Mouse (Mus musculus): ENCODE results near the gene Hoxb3. TPM values are rescaled to one million over a fixed set of nuclear protein-coding genes. Genes with fewer than 3 reads are reported as not detected.

Gene Hoxb3
- polyA plus RNA-seq, 1 experiment from 2014 or later = 1.3 TPM

DNA sequence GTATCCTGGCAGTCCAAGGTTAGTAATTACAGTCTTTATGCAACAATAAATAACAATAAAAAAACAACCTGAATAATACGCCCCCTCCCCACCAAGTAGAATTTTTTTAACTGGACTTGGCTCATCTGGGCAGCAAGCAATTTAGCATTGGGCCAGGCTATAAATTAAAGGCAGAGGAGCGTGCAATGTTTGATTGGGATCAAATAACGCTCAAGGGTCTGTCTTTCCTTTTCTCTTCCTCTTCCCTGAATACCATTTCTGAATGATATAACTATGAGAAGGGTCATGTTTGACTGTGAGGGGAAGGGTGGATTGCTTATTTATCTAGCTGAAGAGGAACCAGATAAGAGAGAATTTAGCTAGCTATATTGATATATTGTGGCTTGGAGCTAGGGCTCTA lies 25.9 kb downstream of the Hoxb3 start:
- WGBS = 51% methylated on average over 3 of the region's 3 CpGs
- Histone ChIP-seq H3K27ac (ENCODE audit: low read depth, low read length) (peak overlapping the region; percentile 45; the same call in 1 of the 2 replicates), H3K27me3 (replicated peaks; ENCODE audit: control insufficient read depth, insufficient read depth, low read length) (peaks cover 93% of the 10 kb centered on the region), H3K4me1 (replicated peaks; ENCODE audit: control insufficient read depth, insufficient read depth, low read length) (peaks cover 8% of the 10 kb centered on the region), H3K9me3 (ENCODE audit: control insufficient read depth, low read length) (no peaks in the 10 kb centered on the region), H3K36me3 (ENCODE audit: control insufficient read depth, insufficient read depth, low read length) (no peaks in the 10 kb centered on the region), H3K9ac (ENCODE audit: low read depth, low read length) (no peak overlapping the region), H3K4me3 (ENCODE audit: low read depth, low read length) (no peak overlapping the region), H3K4me2 (peak overlapping the region; percentile 45; the same call in 1 of the 2 replicates)
- ATAC-seq (replicated peaks; ENCODE audit: low FRiP score) (no peak), DNase-seq (ENCODE audit: low spot score) (no peak)

DNA sequence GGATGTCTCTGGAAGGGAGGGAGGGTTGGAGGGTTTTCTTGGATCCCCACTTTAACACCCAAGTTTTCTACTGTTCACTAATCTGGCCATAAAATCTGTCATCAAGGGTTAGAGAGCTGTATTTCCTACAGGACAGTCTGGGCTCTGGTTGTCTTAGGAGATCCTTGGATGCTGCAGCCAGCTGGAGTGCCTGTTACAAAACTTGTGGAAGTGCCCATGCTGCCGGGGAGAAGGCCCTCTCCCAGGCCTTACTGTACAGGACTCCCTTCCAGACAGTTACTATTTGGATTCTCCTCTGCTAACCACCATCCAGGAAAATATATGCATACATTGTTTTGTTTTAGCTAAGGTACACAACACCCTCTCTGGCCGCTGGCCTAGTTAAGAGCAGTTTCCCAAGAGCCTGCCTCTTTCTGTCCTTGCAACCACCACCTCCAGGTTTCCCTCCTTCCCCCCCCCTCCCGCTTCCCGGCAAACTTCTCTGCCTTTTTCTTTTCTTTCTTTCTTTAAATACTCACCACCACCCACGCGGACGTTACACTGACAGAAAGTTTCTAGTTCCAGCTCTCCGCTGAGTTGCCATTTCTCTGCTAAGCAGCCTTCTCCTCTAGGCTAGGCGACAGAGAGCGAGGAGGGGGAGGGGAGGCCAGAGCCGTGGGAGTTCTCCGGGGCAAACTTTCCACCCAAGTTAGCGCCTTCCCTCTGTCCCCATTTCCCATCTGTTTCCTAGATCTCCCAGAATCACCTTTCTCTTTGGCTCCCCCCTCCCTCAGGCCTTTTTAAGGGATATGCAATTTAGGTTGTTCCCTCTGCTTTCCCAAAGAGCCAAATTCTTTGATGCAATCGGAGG lies 26.6 kb downstream of the Hoxb3 start:
- Histone ChIP-seq H3K4me2 (peak overlapping the region; percentile 16), H3K36me3 (ENCODE audit: control insufficient read depth, insufficient read depth, low read length) (no peaks in the 10 kb centered on the region), H3K27me3 (replicated peaks; ENCODE audit: control insufficient read depth, insufficient read depth, low read length) (peaks cover 93% of the 10 kb centered on the region), H3K4me1 (replicated peaks; ENCODE audit: control insufficient read depth, insufficient read depth, low read length) (peaks cover 5% of the 10 kb centered on the region), H3K27ac (ENCODE audit: low read depth, low read length) (peak overlapping the region; percentile 3; the same call in 1 of the 2 replicates), H3K9me3 (ENCODE audit: control insufficient read depth, low read length) (no peaks in the 10 kb centered on the region), H3K4me3 (ENCODE audit: low read depth, low read length) (no peak overlapping the region), H3K9ac (ENCODE audit: low read depth, low read length) (no peak overlapping the region)
- no peak for ATAC-seq (replicated peaks; ENCODE audit: low FRiP score)
- 21% methylated on average over 14 of the region's 14 CpGs for WGBS
- no peak for DNase-seq (ENCODE audit: low spot score)

DNA sequence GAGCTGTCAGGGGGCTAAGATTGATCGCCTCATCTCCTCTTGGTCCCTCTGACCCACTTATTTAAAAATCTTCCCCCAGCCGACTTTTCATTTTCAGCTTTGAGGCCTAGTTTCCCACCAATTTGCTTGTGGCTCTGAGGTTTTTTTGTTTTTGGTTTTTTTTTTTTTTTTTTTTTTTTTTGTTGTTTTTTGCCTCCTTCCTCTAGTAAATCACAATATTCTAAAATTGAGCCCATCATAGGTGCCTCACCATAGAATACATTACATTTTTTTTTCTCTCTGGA lies 27.2 kb downstream of the Hoxb3 start, which contains the start of gene Hoxb2:
TSS of gene Hoxb2 (plus strand) at position 185 of the 284 bp plus-strand sequence.
- H3K9ac ChIP-seq (ENCODE audit: low read depth, low read length) = no peak within 1 kb of the TSS
- peak within 1 kb of the TSS; percentile 96; the same call in 1 of the 2 replicates for H3K27ac ChIP-seq (ENCODE audit: low read depth, low read length)
- no peaks in the 10 kb centered on the region for H3K36me3 ChIP-seq (ENCODE audit: control insufficient read depth, insufficient read depth, low read length)
- WGBS = 11% methylated on average over 2 of the region's 2 CpGs
- ATAC-seq (replicated peaks; ENCODE audit: low FRiP score) (no peak), DNase-seq (ENCODE audit: low spot score) (no peak)
- H3K27me3 ChIP-seq (replicated peaks; ENCODE audit: control insufficient read depth, insufficient read depth, low read length) = peaks cover 93% of the 10 kb centered on the region
- peak within 1 kb of the TSS; percentile 63 for H3K4me2 ChIP-seq
- H3K4me3 ChIP-seq (ENCODE audit: low read depth, low read length) = no peak within 1 kb of the TSS
- peaks cover 5% of the 10 kb centered on the region for H3K4me1 ChIP-seq (replicated peaks; ENCODE audit: control insufficient read depth, insufficient read depth, low read length)
- H3K9me3 ChIP-seq (ENCODE audit: control insufficient read depth, low read length) = no peaks in the 10 kb centered on the region

DNA sequence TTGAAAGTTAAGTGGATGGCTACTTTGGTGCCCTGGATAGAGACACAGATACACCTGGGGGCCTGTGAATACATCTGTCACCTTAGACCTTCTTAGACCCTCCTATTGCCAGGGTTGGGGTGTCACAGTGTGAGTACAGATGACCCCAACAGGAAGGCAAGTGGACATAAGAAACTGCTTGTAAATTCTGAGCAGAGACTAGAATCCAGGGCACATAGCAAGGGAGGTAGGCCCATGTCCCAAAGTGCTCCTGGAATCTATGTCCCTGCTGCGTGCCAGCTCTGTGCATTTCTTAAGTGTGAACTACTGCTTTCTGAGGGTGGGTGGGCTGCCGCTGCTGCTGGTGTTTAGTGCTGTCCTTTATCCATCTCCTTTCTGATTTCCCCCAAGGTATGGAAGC lies 27.7 kb downstream of the Hoxb3 start:
- Histone ChIP-seq H3K4me3 (ENCODE audit: low read depth, low read length) (no peak overlapping the region), H3K9ac (ENCODE audit: low read depth, low read length) (no peak overlapping the region), H3K27me3 (replicated peaks; ENCODE audit: control insufficient read depth, insufficient read depth, low read length) (peaks cover 91% of the 10 kb centered on the region), H3K36me3 (ENCODE audit: control insufficient read depth, insufficient read depth, low read length) (no peaks in the 10 kb centered on the region), H3K27ac (ENCODE audit: low read depth, low read length) (no peak overlapping the region), H3K4me1 (replicated peaks; ENCODE audit: control insufficient read depth, insufficient read depth, low read length) (peaks cover 5% of the 10 kb centered on the region), H3K9me3 (ENCODE audit: control insufficient read depth, low read length) (no peaks in the 10 kb centered on the region), H3K4me2 (no peak overlapping the region)
- no peak for ATAC-seq (replicated peaks; ENCODE audit: low FRiP score)
- DNase-seq (ENCODE audit: low spot score) = no peak
- WGBS = 49% methylated on average over 2 of the region's 2 CpGs

DNA sequence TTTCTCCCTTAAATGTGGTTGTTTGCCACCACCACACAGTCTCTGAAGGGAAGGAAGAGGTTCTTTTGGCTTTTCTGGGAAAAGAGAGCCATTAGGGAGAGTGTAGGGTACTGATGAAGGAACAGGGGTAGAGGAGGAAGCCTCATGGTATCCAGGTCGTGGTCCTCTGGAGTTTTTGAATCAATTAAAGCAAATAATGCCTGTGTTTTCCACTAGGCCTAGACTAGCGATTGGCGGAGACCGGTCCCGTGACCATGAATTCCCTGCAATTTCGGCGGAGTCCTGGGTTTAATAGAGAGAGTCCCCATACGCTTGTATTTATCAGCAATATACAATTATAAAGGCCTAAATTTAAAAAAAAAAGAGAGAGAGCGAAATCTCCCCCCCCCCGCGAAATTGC lies 28.2 kb downstream of the Hoxb3 start:
- H3K4me2 ChIP-seq = peak overlapping the region; percentile 63

DNA sequence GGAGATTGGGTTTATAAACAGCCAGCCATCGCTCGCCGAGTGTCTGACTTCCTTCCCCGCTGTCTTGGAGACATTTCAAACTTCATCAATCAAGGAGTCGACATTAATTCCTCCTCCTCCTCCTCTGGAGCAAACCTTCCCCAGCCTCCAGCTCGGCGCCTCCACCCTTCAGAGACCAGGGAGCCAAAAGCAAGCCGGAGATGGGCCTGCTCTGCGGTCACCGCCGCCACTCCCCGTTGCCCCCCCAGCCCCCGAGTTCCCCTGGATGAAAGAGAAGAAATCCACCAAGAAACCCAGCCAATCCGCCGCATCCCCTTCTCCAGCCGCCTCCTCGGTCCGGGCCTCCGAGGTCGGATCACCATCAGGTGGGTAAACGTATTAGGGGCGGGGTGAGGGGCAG lies 28.7 kb downstream of the Hoxb3 start:
- DNase-seq (ENCODE audit: low spot score) = peak; percentile 56
- H3K9ac ChIP-seq (ENCODE audit: low read depth, low read length) = peak overlapping the region; percentile 74

More for the DNA sequence above, 28.2 kb downstream of the Hoxb3 start:
- ATAC-seq (replicated peaks; ENCODE audit: low FRiP score) = no peak
- H3K9ac ChIP-seq (ENCODE audit: low read depth, low read length) = no peak overlapping the region; the same call in 1 of the 2 replicates
- 15% methylated on average over 11 of the region's 11 CpGs for WGBS
- H3K36me3 ChIP-seq (ENCODE audit: control insufficient read depth, insufficient read depth, low read length) = no peaks in the 10 kb centered on the region
- H3K4me1 ChIP-seq (replicated peaks; ENCODE audit: control insufficient read depth, insufficient read depth, low read length) = peaks cover 3% of the 10 kb centered on the region; the same call in 1 of the 2 replicates
- H3K27me3 ChIP-seq (replicated peaks; ENCODE audit: control insufficient read depth, insufficient read depth, low read length) = peaks cover 91% of the 10 kb centered on the region
- H3K4me3 ChIP-seq (ENCODE audit: low read depth, low read length) = peak overlapping the region; percentile 62
- no peaks in the 10 kb centered on the region for H3K9me3 ChIP-seq (ENCODE audit: control insufficient read depth, low read length)
- DNase-seq (ENCODE audit: low spot score) = no peak
- peak overlapping the region; percentile 96; the same call in 1 of the 2 replicates for H3K27ac ChIP-seq (ENCODE audit: low read depth, low read length)

DNA sequence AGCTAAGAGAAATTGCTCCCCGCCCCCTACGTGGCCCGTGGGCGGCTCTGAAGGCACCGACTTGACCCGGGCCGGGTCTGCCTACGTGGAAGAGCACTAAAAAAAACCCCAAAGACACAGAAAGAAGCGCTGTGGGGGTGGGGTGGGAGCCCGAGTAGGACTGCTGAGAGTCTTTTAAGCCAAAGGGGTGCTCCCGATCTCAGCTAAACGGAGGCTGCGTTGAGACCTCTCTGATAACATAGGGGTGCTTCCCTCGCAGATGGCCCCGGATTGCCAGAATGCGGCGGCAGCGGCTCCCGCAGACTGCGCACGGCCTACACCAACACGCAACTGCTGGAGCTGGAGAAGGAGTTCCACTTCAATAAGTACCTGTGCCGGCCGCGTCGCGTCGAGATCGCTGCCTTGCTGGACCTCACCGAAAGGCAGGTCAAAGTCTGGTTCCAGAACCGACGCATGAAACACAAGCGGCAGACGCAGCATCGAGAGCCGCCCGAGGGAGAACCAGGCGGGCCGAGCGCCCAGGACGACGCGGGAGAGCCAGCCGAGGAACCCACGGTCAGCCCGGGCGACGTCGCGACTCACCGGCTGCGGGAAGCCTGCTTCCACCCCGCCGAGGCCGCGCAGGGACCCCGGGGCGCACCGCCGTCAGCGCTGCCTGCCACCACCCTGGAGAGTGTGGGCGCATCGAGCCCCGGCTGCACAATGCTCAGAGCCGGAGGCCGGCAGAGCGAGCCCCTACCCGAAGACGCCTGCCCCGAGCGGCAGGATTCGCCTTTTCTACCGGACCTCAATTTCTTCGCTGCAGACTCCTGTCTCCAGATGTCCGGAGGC lies 29.8 kb downstream of the Hoxb3 start:
- ATAC-seq (replicated peaks; ENCODE audit: low FRiP score) (no peak), DNase-seq (ENCODE audit: low spot score) (peak; percentile 46)
- H3K4me3 ChIP-seq (ENCODE audit: low read depth, low read length) = peak overlapping the region; percentile 62
- H3K9ac ChIP-seq (ENCODE audit: low read depth, low read length) = peak overlapping the region; percentile 74
- no peaks in the 10 kb centered on the region for H3K4me1 ChIP-seq (replicated peaks; ENCODE audit: control insufficient read depth, insufficient read depth, low read length)
- H3K9me3 ChIP-seq (ENCODE audit: control insufficient read depth, low read length) = no peaks in the 10 kb centered on the region
- under 1% methylated on average over 75 of the region's 75 CpGs for WGBS
- no peaks in the 10 kb centered on the region for H3K36me3 ChIP-seq (ENCODE audit: control insufficient read depth, insufficient read depth, low read length)
- H3K4me2 ChIP-seq = peak overlapping the region; percentile 63
- peak overlapping the region; percentile 96 for H3K27ac ChIP-seq (ENCODE audit: low read depth, low read length)
- peaks cover 90% of the 10 kb centered on the region for H3K27me3 ChIP-seq (replicated peaks; ENCODE audit: control insufficient read depth, insufficient read depth, low read length)

More for the DNA sequence above, 28.7 kb downstream of the Hoxb3 start:
- Histone ChIP-seq H3K9me3 (ENCODE audit: control insufficient read depth, low read length) (no peaks in the 10 kb centered on the region), H3K4me2 (peak overlapping the region; percentile 63), H3K27me3 (replicated peaks; ENCODE audit: control insufficient read depth, insufficient read depth, low read length) (peaks cover 91% of the 10 kb centered on the region), H3K27ac (ENCODE audit: low read depth, low read length) (peak overlapping the region; percentile 96), H3K4me1 (replicated peaks; ENCODE audit: control insufficient read depth, insufficient read depth, low read length) (no peaks in the 10 kb centered on the region), H3K4me3 (ENCODE audit: low read depth, low read length) (peak overlapping the region; percentile 62), H3K36me3 (ENCODE audit: control insufficient read depth, insufficient read depth, low read length) (no peaks in the 10 kb centered on the region)
- 1% methylated on average over 22 of the region's 22 CpGs for WGBS
- no peak for ATAC-seq (replicated peaks; ENCODE audit: low FRiP score)

DNA sequence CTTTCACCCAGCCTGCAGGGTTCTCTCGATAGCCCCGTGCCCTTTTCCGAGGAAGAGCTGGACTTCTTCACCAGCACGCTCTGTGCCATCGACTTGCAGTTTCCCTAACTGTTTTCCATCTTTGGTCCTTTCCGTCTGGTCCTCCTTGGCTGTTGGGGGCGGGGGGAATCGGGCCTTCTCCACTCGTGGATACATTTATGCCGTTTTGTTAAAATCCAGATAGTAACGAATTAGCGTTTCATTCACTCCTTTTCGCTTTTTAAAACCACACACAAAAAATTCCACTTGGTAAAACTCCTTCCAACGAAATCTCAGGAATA lies 30.4 kb downstream of the Hoxb3 start:
- DNase-seq (ENCODE audit: low spot score) = no peak
- Histone ChIP-seq H3K4me2 (peak overlapping the region; percentile 63), H3K9ac (ENCODE audit: low read depth, low read length) (peak overlapping the region; percentile 74), H3K36me3 (ENCODE audit: control insufficient read depth, insufficient read depth, low read length) (no peaks in the 10 kb centered on the region), H3K9me3 (ENCODE audit: control insufficient read depth, low read length) (no peaks in the 10 kb centered on the region), H3K4me1 (replicated peaks; ENCODE audit: control insufficient read depth, insufficient read depth, low read length) (no peaks in the 10 kb centered on the region), H3K4me3 (ENCODE audit: low read depth, low read length) (peak overlapping the region; percentile 62), H3K27me3 (replicated peaks; ENCODE audit: control insufficient read depth, insufficient read depth, low read length) (peaks cover 85% of the 10 kb centered on the region), H3K27ac (ENCODE audit: low read depth, low read length) (peak overlapping the region; percentile 96)
- no peak for ATAC-seq (replicated peaks; ENCODE audit: low FRiP score)
- 3% methylated on average over 14 of the region's 14 CpGs for WGBS
